Mouse (Mus musculus) 3134 (cell line): ENCODE results near the gene Pkp1.
A peak's percentile ranks its signal among the peaks of the same experiment; 100 is the strongest.

Experiments
- DNase-seq: peaks from one replicate; pipeline ENCODE4 v3.0.0-alpha.2; 2011; ENCODE audit warnings: low spot score; ENCODE audit not compliant: insufficient read length; ENCODE audit errors: extremely low read depth

The Pkp1 gene

DNA sequence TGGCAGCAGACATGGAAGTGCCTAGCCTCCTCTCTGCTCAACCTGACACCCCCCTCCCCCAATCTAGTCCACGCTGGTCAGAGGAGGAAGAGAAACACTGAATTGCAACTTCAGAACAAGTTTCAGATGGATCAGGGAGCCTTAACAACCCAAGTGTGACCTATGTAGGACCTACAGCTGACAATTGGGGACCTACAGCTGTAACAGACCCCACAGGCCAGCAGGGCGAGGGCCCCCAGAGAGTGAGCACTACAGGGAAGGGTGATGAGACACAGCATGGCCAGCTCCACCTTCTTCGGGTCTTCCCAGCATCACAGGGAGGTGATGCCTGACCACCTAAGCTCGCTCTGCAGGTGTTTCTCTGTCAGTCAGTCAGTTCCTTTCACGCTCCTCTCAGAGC lies 57.9 kb downstream of the Pkp1 start:
- DNase-seq = no peak

DNA sequence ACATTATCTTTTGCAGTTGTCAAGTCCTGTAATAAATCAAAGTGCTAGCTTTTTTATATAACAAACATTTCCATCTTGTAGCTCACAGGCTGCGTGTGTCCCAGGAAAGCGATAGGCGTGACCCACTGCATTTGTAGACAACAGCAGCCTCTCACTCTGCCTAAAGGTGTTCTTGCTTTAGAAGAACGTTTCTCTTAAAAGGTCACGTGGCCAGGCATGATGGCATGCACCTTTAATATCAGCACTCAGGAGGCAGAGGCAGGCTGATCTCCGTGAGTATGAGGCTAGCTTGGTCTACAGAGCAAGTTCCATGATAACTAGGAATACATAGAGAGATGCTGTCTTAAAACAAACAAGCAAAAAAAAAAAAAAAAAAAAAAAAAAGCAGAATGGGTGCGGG lies 60.5 kb downstream of the Pkp1 start:
- no peak for DNase-seq

DNA sequence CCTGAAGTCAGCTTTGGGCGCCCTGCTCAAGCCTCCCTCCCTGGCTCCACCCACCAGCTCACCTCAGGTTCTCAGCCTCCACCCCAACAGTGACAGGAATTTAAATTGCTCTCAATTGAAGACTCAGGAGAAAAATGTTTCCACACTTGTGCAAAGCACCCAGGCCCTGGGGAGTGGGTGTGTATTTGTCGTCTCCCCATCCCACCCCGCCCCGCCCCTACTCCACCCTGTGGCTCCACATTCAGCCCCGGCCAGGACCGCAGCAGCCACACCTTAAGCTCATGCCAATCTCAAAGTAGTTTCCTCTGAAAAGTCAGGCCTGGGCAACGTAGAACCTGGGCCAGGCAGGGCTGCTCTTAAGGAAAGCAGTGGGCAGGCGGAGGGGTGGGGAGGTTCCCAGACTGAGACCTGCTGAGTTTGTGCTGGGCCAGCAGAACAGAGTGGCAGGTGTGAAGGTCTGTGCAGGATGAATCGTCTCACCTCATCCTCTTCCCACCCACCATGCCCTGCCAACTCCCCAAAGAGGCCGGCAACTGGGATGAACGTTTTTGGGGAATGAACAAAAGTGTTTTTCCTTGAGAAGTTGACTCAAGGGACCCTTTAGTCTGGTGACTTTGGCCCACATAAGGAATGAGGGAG lies 61.8 kb downstream of the Pkp1 start:
- DNase-seq = peak; percentile 71

DNA sequence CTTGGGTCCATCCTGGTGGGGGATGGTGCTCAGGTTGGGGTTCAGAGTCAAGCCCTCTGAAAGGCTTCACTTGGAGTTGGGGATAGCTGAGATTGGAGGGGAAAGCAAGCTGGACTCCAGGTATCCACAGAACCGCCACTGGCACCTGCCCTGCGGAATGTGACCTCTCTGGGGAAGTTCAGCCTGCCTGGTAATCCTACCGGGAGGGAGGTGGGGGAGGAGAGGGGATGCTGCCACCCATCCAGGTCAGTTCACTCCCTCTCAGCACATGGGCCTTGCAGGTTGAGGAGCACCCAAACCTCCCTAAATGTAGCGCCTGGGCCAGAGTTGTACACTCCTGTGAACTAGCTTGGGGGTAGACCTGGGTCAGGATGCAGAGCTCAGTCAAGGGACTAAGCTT lies 62.9 kb downstream of the Pkp1 start:
- no peak for DNase-seq

DNA sequence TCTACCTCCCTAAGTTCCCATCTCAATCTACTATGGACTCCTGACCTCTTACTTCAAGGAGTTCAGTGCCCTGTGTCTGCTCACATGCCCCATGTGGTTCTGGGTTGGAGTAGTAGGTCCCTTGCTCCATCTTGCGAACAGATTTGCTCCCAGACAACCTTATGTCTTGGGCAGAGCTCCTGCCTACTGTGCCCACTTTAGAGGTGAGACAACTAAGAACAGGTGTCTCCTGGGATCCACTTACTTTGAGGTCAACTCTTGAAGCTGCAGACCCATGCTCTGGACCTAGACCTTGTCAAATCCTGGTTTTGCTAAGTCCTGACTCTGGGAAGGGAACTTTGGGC lies 63.7 kb downstream of the Pkp1 start:
- no peak for DNase-seq

DNA sequence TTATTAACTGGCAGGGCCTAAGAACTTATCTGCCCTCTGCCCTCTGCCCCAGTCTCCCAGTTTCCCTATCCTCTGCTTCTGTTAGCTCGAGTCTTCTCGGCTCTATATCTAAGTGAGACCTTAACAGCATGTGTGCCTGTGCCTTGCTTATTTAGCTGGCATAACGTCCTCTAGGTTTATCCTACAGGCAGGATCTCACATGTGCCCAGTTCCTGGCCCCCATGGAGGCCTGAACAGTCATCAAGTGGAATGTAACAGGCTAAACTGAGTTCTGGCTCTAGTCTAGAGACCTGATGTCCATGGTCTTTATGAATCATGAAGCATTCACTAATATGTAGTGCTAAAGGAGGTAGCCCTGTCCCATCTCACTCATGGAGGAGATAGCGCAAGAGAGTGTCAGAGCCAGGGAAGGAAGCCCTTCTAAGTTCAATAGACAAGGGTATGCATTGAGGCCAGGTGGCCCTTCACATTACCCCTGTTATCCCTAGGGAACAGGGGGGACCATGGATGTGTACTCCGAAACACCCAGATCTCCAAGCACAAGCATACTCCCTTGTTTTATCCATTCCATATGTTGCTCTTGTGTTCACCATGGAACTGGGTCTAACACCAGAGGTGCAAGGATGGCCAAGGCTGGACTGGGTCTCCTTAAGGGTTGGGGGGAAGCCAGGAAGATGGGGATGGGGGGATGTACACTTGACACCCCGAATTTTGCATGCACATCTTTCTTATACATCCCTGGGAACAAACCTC lies 64.2 kb downstream of the Pkp1 start:
- no peak for DNase-seq

DNA sequence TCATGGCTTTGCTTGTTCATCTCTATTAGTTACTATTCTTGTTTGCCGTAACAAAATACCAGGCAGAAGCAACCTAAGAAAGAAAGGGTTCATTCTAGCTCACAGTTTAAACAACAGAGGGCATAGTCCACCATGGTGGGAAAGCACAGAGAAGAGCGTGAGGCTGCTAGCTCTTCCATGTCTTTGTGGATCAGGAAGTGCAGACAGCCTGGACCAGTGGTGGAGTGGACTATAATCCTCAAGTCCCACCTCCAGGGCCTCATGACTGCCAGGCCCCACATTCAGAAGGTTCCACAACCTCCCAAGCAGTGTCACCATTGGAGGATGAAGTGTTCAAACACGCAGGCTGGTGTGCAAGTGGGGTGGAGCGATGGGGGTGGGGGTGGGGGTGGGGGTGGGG lies 65.8 kb downstream of the Pkp1 start:
- DNase-seq = no peak

DNA sequence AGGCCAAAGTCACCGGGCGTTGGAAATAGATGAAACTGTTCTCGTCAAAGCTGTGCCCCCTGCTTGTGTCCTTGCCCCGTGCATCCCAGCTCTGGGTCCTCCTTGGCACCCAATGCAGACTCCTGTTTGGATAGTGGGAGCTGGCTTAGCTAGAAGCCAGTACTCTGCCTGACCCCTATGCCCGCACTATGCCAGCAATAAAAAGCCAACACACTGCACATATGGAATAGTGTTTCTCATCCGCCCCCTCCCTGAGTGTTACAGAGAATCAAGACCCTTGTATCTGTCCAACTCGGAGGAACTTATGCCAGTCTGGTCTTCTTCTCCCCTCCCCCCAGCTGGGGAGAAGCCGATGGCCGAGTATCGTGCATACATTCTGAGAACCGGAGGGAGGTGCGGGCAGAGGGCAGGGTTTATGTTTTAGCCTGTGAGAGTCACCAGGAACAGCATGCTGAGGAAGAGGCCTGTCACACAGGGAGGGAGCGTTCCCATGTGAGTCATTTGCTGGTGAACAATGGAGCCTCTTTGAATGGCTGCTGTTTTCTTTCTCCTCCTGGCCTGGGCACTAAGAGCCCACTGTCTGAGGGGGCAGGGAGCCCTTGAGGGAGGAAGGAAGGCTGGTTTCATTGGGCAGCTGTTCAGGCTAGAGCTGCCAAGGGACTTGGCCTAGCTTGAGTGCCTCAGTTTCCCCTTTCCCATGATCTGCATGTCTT lies 66.8 kb downstream of the Pkp1 start:
- peak; percentile 63 for DNase-seq

DNA sequence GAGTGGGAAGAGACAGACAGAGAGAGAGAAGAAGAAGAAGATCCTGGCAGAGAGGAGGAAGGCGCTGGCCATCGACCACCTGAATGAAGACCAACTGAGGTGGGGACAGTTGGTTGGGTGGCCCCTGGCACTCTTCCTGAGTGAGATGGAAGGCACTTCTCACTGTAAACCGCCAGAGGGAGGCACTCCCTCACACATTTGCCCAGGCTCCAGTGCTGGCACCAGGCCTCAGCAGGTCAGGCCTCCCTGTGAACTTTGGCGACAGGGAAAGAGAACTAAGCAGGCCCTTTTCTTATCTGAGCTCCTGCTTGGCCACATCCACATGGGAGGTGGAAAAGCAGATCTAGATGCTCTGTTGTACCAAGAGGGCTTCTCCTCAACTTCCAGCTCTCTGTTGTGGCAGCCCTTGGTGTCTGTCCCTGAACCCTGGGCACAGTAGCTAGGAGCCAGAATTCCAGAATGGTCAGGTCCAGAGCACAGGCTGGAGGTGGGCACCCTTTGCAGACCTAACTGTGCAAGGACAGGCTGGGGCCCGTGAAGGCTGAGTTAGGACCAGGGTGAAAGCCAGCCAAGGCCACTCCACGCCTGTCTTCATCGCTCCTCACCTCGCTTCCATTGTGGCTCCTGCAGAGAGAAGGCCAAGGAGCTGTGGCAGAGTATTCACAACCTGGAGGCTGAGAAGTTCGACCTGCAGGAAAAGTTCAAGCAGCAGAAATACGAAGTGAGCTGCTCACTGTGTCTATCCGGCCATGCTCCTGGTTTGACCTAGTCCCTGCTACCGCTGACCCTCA lies 68.1 kb downstream of the Pkp1 start:
- DNase-seq = peak; percentile 55

DNA sequence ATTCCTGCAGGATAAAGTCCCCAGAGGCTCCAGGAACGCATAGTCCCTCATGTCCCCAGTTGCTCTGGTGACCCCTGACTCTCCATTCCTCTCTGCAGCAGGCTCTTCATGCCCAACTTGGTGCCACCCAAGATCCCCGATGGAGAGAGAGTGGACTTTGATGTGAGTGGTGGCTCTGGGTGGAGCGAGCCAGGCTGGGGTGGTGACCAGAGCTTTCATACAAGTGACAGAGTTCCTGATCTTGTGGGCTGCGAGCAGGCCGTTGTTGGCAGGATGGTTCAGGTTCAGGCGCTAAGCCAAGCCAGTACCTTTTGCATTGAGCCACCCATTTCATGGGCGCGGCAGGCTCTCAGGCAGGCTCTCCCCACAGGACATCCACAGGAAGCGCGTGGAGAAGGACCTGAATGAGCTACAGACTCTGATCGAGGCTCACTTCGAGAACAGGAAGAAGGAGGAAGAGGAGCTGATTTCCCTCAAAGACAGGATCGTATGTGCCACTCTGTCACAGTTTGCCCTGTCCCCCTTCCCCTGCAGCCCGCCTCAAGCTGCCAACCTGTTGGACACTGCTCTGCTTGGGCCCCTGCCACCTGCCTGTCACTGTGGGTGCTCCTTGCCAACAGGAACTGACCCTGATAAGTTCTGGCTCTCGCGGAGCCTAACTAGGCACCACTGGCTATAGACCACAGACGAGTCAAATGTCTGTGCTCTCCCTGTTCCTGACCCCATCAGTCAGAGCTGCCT lies 71.2 kb downstream of the Pkp1 start:
- peak; percentile 69 for DNase-seq

DNA sequence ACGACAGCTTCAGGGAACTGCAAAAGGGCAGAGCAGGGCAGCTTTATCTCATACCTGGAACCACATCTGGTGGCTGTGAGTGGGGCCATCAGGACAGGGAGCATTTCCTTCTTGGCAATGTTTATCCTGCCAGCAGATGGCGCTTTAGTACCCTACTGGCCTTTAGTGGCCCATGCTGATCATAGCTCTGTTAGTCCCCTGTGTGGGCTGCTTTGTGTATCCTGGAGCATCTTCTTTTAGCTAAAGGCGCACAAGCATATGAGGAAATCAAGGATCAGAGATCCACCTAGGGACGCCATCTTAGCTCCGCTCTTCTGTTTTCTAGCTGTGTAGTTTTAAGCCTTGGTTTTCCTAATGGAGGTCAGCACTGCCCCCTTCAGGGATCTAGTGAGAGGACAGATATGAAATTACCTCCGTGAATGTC lies 71.9 kb downstream of the Pkp1 start:
- peak; percentile 73 for DNase-seq

DNA sequence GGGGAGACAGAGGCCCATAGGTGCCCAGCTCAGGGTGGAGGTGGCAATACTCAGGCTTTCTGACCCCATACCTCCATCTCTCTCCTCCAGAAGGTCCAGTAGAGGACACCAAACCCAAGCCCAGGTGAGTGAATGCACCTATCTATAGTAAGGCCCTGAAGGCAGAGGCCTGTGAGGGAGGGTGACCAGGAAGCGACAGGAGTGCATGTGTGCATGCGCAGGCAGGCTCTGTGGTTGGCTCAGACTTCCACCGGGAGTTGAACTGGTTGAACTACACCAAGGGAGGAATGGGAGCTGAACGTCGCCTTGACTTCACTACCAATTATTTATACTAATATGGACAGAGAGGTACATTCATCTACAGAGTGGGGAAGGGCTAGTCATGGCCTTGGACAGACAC lies 72.4 kb downstream of the Pkp1 start:
- no peak for DNase-seq

DNA sequence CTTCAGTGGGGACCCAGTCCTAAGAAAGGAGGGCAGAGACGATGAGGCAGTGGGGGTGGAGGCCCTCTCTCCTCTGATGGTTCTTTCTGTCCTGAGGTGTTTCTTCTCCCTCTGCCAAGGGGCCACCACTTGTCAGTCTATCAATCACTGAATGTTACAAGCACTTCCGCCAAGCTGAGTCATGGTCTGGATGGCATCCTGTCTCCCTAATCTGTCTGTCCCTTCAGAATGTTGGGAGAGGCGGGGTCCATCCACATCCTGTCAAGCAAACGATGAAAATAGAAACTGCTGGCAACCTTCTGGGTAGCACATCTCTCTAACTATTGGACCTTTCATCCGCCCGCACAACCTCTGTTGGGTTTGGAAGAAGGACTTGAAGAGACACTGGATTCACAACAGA lies 74.5 kb downstream of the Pkp1 start:
- peak; percentile 64 for DNase-seq

DNA sequence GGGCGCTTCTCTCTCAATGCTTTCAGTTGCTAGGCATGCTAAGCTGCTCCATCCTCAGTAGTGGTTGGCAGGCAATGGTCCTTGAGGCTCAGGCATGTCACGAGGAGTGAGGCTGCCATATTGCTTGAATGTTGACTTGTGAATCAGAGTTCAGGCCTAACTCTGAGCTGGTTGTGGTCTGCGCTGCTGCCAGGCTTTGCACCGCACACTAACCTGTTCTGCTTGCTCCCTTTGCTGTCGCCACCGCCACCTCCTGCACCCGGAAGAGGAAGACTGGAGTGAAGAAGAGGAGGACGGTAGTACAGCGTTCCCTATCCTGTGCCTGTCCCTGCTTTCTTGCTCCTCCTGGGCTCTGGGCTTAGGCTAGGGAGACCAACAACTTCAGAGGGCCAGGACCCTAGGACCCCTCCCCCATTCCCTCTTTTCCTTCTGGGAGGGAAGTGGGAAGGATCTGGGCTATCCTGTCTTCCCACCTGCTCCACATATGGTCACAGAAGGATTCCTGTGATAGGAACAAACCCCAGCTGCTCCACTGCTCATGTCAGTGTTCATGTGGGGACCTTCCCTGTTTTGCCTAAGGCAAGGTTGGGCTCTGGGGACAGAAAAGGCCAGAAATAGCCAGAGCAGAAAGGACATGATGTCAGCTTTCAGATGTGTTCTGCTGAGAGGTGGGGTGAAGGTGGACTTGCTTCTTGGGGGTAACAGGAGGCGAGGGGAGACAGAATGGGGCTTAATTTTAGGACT lies 75.3 kb downstream of the Pkp1 start:
- DNase-seq = no peak

DNA sequence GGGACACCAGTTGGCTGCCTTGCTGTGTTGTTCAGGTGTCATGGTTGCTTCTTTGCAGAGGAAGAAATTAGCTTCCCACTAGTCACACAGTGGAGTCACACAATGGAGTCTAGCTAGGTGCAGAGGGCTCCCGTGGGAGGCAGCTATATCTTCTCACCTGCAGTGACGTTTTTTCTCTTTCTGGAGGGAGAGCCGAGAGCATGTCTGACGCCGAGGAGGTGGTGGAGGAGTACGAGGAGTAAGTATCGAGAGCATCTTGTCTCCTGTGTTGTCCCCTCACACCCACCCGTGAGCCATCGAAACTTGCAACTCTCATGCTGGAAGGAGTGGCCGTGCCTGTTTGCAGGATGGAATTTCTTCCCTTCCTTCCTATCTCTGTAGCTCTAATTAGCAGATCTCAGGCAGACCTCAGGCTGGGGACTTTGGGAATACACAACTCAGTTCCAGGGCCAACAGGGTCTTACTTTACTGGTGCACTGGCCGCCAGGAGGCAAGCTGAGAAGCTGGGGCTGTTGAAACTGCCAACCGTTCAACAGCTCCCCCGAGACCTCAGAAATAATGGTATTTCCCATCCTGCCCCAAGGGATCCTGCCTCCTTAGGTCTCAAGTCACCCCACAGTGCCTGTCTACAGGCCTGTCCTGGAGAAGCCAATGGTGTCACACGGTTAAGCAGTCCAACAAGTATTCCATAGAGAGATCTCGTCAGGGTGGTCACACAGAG lies 78.2 kb downstream of the Pkp1 start:
- DNase-seq = no peak

DNA sequence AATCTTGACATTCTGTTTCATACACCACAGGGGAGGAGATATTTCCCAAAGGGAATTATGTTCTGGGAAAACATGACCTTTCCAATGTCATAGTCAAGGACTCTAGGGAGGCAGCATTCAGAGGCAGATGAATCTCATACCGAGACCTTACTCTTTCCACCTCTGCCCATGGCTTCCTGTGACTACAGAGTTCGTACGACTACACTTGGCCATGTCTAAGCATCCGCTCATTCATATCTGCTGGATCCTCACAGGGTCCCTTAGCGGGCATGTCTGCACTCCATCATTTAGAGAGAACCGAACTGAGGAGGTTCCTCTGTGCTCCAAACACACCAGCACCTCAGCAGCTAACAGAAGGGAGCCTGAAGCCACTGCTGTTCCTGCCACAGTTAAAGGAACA lies 79.9 kb downstream of the Pkp1 start:
- DNase-seq = no peak

DNA sequence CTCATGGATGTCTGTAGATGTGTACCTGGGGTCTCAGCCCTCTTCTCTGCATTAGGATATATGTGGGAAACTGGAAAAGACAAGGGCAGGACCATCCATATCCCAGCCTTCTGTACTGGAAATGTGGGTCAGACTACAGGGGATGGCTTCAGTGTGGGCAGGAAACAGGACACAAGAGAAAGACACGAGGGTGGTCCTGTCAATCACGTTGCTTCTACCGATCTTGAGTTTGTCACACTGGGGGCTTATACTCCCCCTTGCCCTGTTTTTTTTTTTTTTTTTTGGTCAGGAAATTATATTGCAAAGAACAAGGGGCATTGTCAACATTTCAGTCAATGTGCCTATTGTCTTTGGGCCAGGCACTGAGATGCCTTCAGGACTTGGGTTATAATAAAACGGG lies 80.4 kb downstream of the Pkp1 start:
- no peak for DNase-seq

DNA sequence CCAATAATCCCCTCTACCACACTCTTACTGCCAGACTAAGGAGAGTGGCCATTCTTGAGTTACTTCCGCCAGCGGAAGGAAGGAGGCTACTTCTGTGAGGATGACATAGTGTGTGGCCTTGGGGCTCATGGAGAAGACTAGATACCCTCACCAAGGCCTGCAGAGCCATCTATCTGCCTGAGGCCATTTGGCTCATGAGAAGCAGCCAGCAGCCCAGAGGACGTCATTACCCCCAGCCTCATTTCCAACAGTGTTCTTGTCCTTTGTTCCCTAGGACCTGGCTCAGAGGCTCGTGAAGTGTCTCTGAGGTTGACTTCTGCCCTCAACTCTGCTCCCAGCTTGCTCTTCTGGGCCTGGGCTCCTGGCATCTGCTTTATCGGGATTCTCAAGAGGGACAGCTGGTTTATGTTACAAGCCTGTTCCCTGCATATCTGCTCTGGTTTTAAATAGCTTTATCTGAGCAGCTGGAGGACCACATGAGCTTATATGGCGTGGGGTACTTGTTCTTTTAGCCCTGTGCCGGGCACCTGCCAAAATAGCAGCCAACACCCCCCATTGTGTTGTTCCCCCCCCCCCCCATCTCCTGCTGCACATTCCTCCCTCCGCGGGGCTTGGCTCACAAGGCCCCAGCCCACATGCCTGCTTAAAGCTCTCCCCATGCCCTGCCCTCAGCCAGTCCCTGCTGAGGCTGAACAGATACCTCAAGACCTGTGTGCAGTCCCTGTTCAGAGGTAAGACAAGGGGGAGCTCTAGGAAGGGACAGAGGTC lies 83.1 kb downstream of the Pkp1 start, which contains the start of gene Tnnt2:
Gene Tnnt2, plus strand, starts transcription at position 639 of the 768 bp plus-strand sequence.
- DNase-seq = no peak
